Mouse (Mus musculus) embryonic facial prominence, embryonic 12.5 days (tissue): ENCODE data around the gene Wipf1. TPM values are rescaled to one million over a fixed set of nuclear protein-coding genes. Genes with fewer than 3 reads are reported as not detected.

Experiments
- ATAC-seq: fragments of 200-750 bp; cut with Nextera tagmentation; 2 replicates; pipeline ENCODE4 v1.8.0; 2017; ENCODE audit not compliant: insufficient number of reproducible peaks, insufficient read depth, low FRiP score, low TSS enrichment
- H3K27ac ChIP-seq: fragments of 300-500 bp; sonication (generic); 2 replicates; pipeline ENCODE4 v1.5.1; 2016; ENCODE audit warnings: mild to moderate bottlenecking
- H3K27me3 ChIP-seq: fragments of 300-500 bp; sonication (generic); 2 replicates; pipeline ENCODE4 v1.6.1; 2016; ENCODE audit warnings: mild to moderate bottlenecking, moderate library complexity
- H3K36me3 ChIP-seq: fragments of 300-500 bp; sonication (generic); 2 replicates; pipeline ENCODE4 v1.6.1; 2016; ENCODE audit warnings: mild to moderate bottlenecking
- H3K4me1 ChIP-seq: fragments of 300-500 bp; sonication (generic); 2 replicates; pipeline ENCODE4 v1.6.1; 2016
- H3K4me2 ChIP-seq: fragments of 300-500 bp; sonication (generic); replicated peaks from 2 replicates; pipeline ENCODE4 v1.6.1; 2016; ENCODE audit warnings: mild to moderate bottlenecking, moderate library complexity
- H3K4me3 ChIP-seq: fragments of 300-500 bp; sonication (generic); 2 replicates; pipeline ENCODE4 v1.5.1; 2016; ENCODE audit warnings: mild to moderate bottlenecking
- H3K9ac ChIP-seq: fragments of 300-500 bp; sonication (generic); 2 replicates; pipeline ENCODE4 v1.6.1; 2016; ENCODE audit warnings: mild to moderate bottlenecking, moderate library complexity
- H3K9me3 ChIP-seq: fragments of 300-500 bp; sonication (generic); 2 replicates; pipeline ENCODE4 v1.6.1; 2016; ENCODE audit warnings: mild to moderate bottlenecking, moderate library complexity
- WGBS: fragments of 180-500 bp; shearing (Covaris S2); methylation state at CpG from one replicate; pipeline ENCODE4 v1.1.7; 2016; 5-methylcytosine and 5-hydroxymethylcytosine counted together
- polyA plus RNA-seq: library from polyadenylated mRNA; unstranded; fragments of >200 nt; fragmentation: Nextera tagmentation; extraction: Ambion mirVana; gene quantifications from 2 replicates; pipeline ENCODE4 v1.2.1, GENCODE M21; 2016

The Wipf1 gene
- polyA plus RNA-seq, 1 experiment from 2014 or later, result 14.1 TPM

DNA sequence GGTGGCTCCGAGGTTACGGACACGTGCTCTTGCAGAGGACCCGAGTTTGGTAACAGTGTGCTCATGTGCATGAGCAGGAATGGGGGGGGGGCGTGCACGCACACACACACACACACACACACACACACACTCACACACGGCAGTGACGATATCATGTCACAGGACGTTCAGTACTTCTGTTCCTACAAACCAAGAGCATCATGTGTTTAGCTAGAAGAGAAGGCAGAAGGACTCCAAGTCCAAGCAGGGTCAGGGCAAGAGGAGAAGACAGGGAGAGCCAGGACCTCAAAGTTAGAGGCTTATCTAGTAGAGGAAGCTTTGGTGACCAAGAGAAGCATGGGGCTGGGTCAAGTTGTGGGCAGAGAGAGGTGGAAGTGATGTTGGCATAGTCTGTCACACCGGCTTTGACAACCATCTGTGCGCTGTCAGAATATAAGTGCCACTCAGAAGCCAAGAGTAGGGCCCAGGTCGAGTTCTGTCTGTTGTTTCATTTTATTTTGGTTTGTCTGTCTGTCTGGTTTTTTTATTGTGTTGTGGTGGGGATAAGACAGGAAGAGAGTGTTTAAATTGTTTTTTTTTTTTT, 66.7 kb downstream of the Wipf1 start:
- Histone ChIP-seq H3K4me1 (peaks cover 3% of the 10 kb centered on the region; the same call in 1 of the 2 replicates), H3K4me3 (no peak overlapping the region), H3K9ac (no peak overlapping the region), H3K4me2 (no peak overlapping the region), H3K27ac (no peak overlapping the region), H3K27me3 (no peaks in the 10 kb centered on the region), H3K9me3 (no peaks in the 10 kb centered on the region), H3K36me3 (no peaks in the 10 kb centered on the region)
- no peak for ATAC-seq
- 91% methylated on average over 12 of the region's 12 CpGs for WGBS

DNA sequence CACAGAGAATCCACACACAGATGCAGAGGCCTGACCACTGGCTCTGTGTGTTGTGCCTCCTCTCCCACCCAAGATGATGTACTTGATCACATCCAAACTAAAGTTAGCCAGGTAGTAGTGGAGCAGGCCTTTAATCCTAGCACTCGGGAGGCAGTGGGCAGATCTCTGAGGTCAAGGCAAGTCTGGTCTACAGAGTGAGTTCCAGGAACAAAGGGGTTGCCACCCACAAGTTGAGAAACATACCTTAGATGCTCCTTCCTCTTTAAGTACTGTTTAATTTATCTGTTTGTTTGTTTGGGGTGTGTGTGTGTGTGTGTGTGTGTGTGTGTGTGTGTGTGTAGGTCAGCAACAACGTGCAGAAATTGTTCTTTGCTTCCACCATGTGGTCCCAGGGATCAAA, 67.3 kb downstream of the Wipf1 start:
- 83% methylated on average over 2 of the region's 2 CpGs for WGBS
- Histone ChIP-seq H3K9ac (no peak overlapping the region), H3K27ac (no peak overlapping the region), H3K4me3 (no peak overlapping the region), H3K4me1 (peaks cover 3% of the 10 kb centered on the region; the same call in 1 of the 2 replicates), H3K4me2 (no peak overlapping the region), H3K27me3 (no peaks in the 10 kb centered on the region), H3K9me3 (no peaks in the 10 kb centered on the region), H3K36me3 (no peaks in the 10 kb centered on the region)
- no peak for ATAC-seq

DNA sequence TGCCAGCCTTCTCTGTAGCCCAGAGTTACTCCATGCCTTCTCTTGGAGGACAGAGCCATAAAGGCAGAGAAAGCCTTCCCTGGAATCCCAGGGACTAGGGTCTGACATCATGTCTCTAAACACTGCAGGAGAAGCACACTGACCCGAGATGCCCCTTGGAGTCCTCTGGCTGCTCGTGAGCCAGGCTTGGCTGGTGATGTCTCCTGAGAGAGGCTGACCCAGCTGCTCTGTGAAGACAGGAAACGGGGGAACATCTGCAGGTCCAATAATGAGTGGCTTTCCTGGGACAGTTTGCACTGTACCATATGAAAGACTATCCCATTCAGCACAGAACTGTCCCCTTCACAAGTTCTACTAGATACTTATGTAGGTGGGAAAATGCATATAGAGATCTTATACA, 69.4 kb downstream of the Wipf1 start:
- Histone ChIP-seq H3K4me2 (no peak overlapping the region), H3K9me3 (no peaks in the 10 kb centered on the region), H3K36me3 (no peaks in the 10 kb centered on the region), H3K4me3 (no peak overlapping the region), H3K27me3 (no peaks in the 10 kb centered on the region), H3K4me1 (peaks cover 3% of the 10 kb centered on the region; the same call in 1 of the 2 replicates), H3K27ac (no peak overlapping the region), H3K9ac (no peak overlapping the region)
- no peak for ATAC-seq
- 50% methylated on average over 3 of the region's 3 CpGs for WGBS

DNA sequence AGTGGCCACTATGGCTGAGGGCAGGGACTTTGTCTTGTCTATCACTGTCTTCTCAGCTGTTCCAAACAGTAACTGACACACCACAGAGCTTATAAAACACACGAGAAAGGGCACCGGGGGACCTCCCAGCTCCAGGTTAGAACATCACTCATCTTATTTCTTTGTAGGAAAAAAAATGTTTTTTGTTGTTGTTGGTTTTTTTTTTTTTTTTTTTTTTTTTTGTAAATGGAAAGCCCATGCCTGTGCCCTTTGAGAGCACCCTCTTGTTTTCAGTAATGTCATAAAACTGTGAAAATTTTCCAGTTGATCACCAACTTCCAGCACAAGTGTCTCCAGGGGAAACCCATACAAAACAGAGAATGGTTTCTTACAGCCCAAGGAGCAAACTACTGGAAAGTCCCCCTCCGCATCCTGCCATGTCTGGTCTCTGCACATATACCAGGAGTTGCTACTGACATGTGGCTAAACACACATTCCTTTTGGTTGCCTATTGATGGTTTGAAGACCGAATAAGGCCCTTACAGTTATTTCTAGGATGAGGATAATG, 69.9 kb downstream of the Wipf1 start:
- Histone ChIP-seq H3K36me3 (no peaks in the 10 kb centered on the region), H3K27me3 (no peaks in the 10 kb centered on the region), H3K27ac (no peak overlapping the region), H3K4me1 (peaks cover 3% of the 10 kb centered on the region; the same call in 1 of the 2 replicates), H3K9me3 (no peaks in the 10 kb centered on the region), H3K4me2 (no peak overlapping the region), H3K4me3 (no peak overlapping the region), H3K9ac (no peak overlapping the region)
- ATAC-seq, result no peak
- 86% methylated on average over 4 of the region's 4 CpGs for WGBS

DNA sequence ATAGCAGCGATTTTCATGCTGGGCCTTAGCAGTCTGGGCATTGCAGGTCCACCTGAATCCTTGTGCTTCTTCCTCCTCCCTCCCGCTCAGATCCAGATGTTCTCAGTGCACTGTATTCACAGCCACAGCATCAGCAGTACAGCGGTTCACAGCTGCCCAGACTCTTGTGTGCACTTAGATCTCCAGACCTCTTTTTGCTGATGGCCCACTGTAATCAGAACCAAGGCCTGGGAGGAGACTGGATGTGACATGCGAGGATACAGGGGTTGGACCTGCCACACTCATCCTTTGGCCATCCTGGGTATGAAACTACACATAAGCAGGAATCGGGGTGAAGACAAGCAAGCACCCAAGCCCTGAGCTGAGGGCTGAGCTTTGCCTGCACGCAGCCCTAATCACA, 72.6 kb downstream of the Wipf1 start:
- no peak overlapping the region for H3K4me3 ChIP-seq
- peaks cover 6% of the 10 kb centered on the region for H3K4me1 ChIP-seq
- WGBS, result 87% methylated on average over 6 of the region's 6 CpGs
- H3K36me3 ChIP-seq, result no peaks in the 10 kb centered on the region
- no peak for ATAC-seq
- H3K27me3 ChIP-seq, result no peaks in the 10 kb centered on the region
- H3K9ac ChIP-seq, result no peak overlapping the region
- H3K4me2 ChIP-seq, result no peak overlapping the region
- no peaks in the 10 kb centered on the region for H3K9me3 ChIP-seq
- no peak overlapping the region for H3K27ac ChIP-seq

DNA sequence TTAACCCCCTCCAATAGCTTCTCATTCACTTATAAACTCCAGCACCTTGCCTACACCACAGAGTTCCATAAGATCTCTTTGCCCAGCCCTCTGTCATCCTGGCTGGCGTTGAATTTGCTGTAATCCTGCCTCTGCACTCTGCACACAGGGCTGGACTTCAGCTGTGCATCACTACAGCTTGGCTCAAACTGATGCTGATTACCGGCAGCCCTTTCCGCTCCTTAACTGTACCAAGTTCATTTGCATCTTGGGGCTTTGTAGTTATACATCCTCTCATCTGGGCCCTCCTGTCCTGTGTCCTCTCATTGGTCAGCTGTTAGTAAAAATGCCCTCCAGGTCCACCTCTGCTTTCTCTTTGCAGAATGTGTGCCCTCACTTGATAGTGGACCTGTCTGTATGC, 73.4 kb downstream of the Wipf1 start:
- H3K9me3 ChIP-seq, result no peaks in the 10 kb centered on the region
- no peaks in the 10 kb centered on the region for H3K36me3 ChIP-seq
- H3K4me2 ChIP-seq, result no peak overlapping the region
- H3K4me3 ChIP-seq, result no peak overlapping the region
- no peaks in the 10 kb centered on the region for H3K27me3 ChIP-seq
- 83% methylated on average over 3 of the region's 3 CpGs for WGBS
- H3K4me1 ChIP-seq, result peaks cover 9% of the 10 kb centered on the region
- no peak for ATAC-seq
- no peak overlapping the region for H3K9ac ChIP-seq
- H3K27ac ChIP-seq, result no peak overlapping the region

DNA sequence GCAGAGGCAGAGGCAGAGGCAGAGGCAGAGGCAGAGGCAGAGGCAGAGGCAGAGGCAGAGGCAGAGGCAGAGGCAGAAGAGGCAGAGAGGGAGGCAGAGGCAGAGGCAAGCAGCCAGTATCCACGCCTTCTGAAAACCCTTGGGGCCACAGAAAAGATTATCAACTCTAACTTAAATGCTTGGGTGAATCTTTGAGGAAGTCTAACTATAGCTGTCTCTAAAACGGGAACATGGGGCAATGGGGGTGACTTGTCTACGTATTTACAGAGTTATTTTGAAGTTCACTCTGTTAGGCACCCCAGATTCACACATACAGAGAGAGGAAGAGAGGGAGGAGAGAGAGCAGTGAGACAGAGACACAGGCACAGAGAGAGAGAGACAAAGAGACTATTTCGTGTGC, 74.0 kb downstream of the Wipf1 start:
- H3K4me3 ChIP-seq, result no peak overlapping the region
- H3K27ac ChIP-seq, result no peak overlapping the region
- H3K4me1 ChIP-seq, result peaks cover 14% of the 10 kb centered on the region
- H3K9ac ChIP-seq, result no peak overlapping the region
- H3K9me3 ChIP-seq, result no peaks in the 10 kb centered on the region
- H3K4me2 ChIP-seq, result no peak overlapping the region
- no peaks in the 10 kb centered on the region for H3K36me3 ChIP-seq
- ATAC-seq, result no peak
- H3K27me3 ChIP-seq, result no peaks in the 10 kb centered on the region
- 85% methylated on average over 4 of the region's 4 CpGs for WGBS

DNA sequence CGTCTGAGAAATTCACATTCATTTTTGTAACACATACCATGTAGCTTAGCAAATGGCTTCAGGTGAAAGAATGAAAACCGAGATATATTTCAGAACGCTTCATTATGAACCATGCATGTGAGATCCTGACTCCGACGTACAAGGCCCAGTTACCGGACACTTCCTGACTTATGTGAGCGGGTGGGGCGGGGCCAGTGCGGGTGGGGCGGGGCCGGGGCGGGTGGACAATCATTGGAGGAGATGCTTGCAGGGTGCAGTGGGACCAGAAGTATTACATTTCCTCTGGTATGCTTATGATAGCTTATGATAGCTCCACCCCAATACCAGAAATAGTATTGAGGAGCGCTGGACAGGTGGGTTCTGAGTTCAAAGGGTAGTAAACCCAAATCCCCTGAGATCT, 74.9 kb downstream of the Wipf1 start:
- no peak for ATAC-seq
- H3K4me3 ChIP-seq, result no peak overlapping the region

DNA sequence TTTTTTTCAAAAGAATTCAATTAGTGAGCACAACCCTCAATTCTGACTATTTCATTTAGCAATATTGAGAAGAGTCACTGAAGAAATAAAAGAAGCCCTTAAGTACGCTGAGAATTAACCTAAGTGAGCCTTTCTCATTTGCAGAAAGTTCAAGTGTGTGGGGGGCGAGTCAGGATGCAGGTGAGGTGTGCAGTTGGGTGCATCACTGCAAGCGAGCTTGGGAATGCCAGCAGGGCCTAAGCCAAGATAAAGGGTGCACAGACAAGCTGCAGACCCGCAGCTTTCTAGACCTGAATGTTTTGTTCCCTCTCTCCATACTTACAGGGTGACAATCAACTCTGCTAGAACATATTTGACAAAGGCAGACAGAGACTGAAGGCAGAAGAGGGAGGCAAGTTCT, 75.3 kb downstream of the Wipf1 start:
- H3K27ac ChIP-seq, result no peak overlapping the region
- WGBS, result 81% methylated on average over 4 of the region's 4 CpGs
- H3K27me3 ChIP-seq, result no peaks in the 10 kb centered on the region
- no peak overlapping the region for H3K4me3 ChIP-seq
- no peaks in the 10 kb centered on the region for H3K9me3 ChIP-seq
- H3K4me1 ChIP-seq, result peaks cover 21% of the 10 kb centered on the region
- H3K36me3 ChIP-seq, result no peaks in the 10 kb centered on the region
- H3K9ac ChIP-seq, result no peak overlapping the region
- no peak overlapping the region for H3K4me2 ChIP-seq
- ATAC-seq, result no peak

More for the DNA sequence above, 74.9 kb downstream of the Wipf1 start:
- Histone ChIP-seq H3K36me3 (no peaks in the 10 kb centered on the region), H3K4me1 (peaks cover 21% of the 10 kb centered on the region), H3K27ac (no peak overlapping the region), H3K9me3 (no peaks in the 10 kb centered on the region), H3K27me3 (no peaks in the 10 kb centered on the region), H3K4me2 (no peak overlapping the region), H3K9ac (no peak overlapping the region)
- 83% methylated on average over 13 of the region's 13 CpGs for WGBS

DNA sequence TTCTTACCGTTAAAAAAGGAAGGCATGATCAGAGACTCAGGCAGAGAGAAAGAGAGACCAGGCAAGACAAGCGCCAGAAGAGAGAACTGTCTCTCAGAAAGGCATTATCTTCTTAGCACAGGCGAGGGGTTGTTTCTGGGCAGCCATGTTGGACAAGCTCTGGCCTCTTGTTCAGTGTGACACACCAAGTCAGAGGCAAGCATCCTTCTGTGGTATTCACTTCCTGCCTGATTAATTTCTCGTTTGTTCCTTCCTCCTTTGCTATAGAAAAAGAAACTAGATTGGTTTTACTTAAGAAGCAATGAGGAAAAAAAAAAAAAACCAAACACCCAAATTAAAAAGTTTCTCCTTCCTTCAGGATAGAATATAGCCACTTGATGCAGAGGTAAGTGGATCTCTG, 75.8 kb downstream of the Wipf1 start:
- Histone ChIP-seq H3K9ac (no peak overlapping the region), H3K4me1 (peaks cover 21% of the 10 kb centered on the region), H3K4me2 (no peak overlapping the region), H3K27ac (no peak overlapping the region), H3K36me3 (no peaks in the 10 kb centered on the region), H3K4me3 (no peak overlapping the region), H3K27me3 (no peaks in the 10 kb centered on the region), H3K9me3 (no peaks in the 10 kb centered on the region)
- no peak for ATAC-seq
- WGBS, result 75% methylated on average over 4 of the region's 4 CpGs

DNA sequence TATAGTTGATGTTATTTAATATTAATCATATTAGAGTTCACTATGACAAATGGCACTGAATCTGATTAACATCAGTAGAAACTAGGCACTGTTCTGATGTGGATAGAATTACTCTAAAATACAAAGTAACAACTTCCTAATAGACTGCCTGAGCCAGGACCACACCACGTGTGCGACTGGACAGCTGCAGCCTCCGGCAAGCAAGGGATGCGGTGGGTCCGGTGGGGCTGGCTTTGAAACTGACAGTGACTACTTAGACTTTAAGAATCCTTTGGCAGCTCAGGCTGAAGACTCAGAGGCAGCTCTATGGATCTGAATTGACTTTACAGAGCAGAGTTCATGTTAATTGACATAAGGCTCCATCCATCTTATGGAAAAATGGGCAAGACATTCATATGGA, 76.4 kb downstream of the Wipf1 start:
- Histone ChIP-seq H3K4me2 (no peak overlapping the region), H3K4me3 (no peak overlapping the region), H3K27me3 (no peaks in the 10 kb centered on the region), H3K36me3 (no peaks in the 10 kb centered on the region), H3K4me1 (peaks cover 21% of the 10 kb centered on the region), H3K9ac (no peak overlapping the region), H3K27ac (no peak overlapping the region), H3K9me3 (no peaks in the 10 kb centered on the region)
- WGBS, result 64% methylated on average over 5 of the region's 5 CpGs
- ATAC-seq, result no peak

DNA sequence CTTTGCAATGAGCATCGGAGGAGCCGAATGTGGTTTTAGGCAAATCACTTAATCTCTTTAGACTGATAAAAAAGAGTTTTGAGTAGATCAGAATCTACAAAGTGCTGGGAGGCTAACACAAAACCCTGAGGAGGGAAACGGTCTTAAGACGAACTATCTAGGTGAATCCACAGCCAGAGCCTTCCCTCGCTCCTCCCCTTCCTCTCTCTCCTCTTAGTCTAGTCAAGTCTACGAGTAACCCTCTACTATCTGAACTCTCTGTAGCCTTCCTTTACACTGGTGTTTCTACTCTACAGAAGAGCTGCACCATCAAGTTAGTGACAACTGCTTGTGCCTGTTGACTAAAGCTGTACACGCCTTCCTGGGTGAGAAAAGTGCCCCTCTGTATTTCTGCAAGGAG, 77.0 kb downstream of the Wipf1 start:
- H3K4me2 ChIP-seq, result no peak overlapping the region
- H3K9ac ChIP-seq, result no peak overlapping the region
- H3K27me3 ChIP-seq, result no peaks in the 10 kb centered on the region
- no peak overlapping the region for H3K27ac ChIP-seq
- H3K36me3 ChIP-seq, result no peaks in the 10 kb centered on the region
- H3K9me3 ChIP-seq, result no peaks in the 10 kb centered on the region
- no peak for ATAC-seq
- peaks cover 21% of the 10 kb centered on the region for H3K4me1 ChIP-seq
- WGBS, result 76% methylated on average over 7 of the region's 7 CpGs
- no peak overlapping the region for H3K4me3 ChIP-seq
